Mouse (Mus musculus): ENCODE data around the gene Hcn4. TPM values are rescaled to one million over a fixed set of nuclear protein-coding genes. Genes with fewer than 3 reads are reported as not detected.

Hcn4 gene
- polyA plus RNA-seq (2014; fragmentation: Illumina TruSeq; extraction: RNeasy Lipid Tissue Mini Kit (QIAGEN cat#74804)), result 0.17 TPM

GRCm38 (mm10) chr9:58823139-58823917, at the start of gene Hcn4:
Gene Hcn4 (plus strand): TSS chr9:58823412.

Other genes starting within 250 kb of the Hcn4 start
- 777 TPM for gene Nptn, start 241.2 kb upstream of the Hcn4 start, polyA plus RNA-seq (2014; fragmentation: Illumina TruSeq; extraction: RNeasy Lipid Tissue Mini Kit (QIAGEN cat#74804))
- gene Rec114, start 79.4 kb upstream of the Hcn4 start, polyA plus RNA-seq (2014; fragmentation: Illumina TruSeq; extraction: RNeasy Lipid Tissue Mini Kit (QIAGEN cat#74804)), result 1.7 TPM
- gene Neo1, start 213.0 kb downstream of the Hcn4 start, polyA plus RNA-seq (2014; fragmentation: Illumina TruSeq; extraction: RNeasy Lipid Tissue Mini Kit (QIAGEN cat#74804)), result 117 TPM